Mouse (Mus musculus): ENCODE measurements around the gene Ube2z.

Gene Ube2z

DNA sequence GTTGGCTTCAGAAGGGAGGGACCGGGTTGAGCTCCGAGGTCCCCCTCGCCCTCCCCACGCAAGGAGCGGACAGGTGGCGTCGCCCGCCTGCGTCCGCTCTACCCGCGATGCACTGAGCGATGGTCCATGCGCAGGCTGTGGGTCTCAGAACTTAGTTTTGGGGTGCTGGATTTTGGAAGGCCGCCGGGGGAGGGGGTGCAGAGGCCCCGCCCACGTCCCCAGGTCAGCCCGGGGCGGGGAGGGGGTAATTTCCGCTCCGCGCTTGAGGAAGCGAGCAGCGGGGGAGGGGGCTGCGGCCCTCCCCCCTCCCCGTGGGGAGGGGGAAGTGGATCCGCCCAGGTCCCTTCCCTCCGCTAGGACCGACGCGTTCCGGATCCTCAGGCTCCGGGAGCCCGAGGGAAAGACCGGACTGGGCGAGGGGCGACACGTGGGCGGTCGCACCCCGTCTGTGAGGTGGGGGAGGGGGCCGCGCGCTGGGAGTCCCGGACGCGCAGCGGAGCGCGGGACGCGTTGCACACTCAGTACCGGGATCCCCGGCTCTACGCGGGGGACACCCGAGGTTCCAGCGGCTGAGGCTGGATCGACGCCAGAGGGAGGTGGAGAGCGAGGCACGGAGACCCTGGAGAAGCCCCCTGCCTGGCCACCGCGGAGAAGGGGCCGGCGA, 58.2 kb downstream of the Ube2z start:
- DNase-seq (ENCODE audit: low spot score) = no peak

DNA sequence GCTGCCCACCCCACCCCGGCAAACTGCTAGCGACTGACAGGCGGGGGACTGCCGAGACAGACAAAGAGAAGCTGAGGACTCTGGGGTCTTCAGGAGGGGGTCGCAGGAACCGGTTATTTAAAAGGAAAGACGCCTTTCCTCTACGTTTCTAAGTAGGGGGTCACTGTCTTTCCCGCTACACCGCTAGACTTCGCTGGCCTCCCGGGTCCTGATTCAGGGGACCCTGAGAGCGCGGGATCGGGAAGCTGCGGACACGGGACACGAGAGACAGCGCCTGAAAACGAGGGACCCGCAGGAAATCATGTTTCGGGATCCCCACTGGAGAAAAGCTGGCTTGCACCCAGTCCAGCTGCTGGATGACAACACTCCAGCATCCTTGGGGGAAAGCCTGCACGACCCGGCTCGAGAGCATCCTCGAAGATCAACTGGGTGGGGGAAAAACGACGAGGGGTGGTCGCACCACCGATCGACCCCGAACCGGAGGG, 58.8 kb downstream of the Ube2z start:
- DNase-seq (ENCODE audit: low spot score) = no peak

DNA sequence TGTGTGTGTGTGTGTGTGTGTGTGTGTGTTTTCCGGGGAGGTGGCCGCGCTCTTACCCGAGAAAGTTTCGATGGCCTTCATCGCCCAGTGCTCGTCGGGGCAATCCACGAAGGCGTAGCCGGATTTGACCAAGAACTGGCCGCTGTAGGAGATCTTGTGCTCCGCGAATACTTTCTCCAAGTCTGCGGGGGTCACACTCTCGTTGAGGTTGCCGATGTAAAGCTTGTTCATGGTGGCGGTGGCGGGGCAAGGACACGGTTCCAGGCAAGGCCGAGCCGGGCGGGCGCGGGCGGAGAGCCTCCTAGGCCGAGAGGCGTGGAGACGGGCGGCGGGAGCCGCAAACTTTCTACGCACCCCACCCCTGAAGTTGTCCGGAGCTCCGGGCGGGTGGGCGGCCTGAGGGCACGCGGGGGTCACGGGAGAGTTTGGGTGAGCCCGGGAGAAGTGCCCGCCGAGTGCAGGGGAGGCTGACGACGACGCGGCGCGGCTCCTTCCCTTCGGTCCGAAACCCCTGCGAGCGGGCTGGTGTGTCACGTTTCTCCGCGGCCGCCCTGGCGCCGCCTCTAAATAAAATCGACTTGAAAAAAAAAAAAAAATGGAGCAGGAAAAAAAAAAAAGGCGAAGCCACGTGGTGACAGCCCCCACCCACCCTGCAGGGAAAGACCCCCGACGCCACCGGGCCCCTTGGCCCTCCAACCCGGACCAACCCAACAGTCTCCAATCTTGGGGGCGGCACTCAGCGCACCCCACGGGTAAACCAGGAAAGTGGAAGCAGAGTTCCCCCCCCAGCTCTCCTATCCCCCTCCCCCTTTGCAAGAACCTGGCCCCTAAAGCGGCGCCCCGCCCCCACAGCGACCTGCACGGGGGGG, 59.6 kb downstream of the Ube2z start, which contains the start of gene Igf2bp1:
Gene Igf2bp1, minus strand, starts transcription at position 538 of the 869 bp plus-strand sequence.
- DNase-seq (ENCODE audit: low spot score) = no peak

DNA sequence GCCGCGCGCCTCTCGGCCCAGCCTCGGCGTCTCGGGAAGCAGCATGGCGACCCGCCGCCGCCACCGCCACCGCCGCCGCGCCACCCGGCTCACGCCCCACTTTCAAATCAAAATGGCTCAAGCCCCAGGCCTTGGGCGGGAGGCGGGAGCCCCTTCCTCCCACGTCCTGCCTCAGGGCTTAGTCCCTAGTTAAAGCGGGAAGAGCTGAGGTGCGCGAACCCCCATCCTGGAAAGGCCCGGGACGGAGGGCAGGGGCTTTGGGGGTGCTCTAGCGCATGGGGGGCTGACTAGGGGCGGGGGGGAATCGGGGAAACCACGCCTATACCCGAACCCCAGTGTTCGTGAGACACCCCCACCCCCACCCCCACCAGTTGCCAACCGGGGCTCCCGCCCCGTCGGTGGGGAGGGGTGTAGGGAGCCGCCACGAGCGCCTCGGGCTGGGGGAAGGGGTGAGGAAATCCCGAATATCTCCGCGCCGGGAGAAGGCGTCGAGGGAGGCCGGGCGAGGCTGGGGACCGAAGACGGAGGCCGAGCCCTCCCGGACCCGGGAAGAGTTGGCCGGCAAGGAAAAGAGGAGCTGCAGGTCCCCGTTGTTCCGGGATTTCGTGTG, 60.3 kb downstream of the Ube2z start:
- no peak for DNase-seq (ENCODE audit: low spot score)

DNA sequence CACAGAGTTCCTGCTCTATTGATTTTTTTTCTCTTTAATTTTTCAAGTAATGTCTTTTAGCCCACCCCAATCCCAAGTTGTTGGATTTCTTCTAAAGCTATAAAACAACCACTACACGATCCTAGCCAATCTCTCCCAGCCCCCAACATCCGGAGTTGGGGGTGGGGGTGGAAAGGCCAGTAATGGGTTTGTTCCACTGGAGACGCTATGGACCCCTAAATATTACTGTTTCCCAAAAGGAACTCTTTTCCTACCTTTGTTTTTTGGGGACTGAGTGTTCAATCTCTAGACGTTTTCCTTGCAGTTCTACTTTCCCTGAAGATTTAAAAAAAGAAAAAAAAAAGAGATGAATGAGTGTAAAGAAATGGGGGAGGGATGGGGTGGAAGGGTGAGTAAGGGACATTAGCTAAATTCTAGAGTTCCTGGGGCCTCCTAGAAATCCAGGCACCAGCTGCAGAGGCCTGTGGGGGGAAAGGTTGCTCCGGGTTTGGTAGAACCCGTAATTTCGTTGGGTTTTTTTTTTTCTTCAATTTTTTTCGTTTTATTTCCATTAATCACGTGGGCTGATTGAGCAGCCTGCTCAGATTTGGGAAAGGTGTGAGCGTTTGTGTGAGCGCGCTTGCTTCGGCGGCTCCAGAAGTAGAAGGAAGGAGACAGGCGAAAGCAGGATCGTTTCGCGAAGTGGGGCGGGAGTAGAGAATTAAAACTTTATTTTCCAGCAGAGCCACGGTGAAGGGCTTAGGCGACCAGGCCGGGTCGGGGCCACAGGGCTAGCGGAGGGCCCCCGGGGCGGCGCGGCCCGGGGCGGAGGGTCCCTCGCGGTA, 61.0 kb downstream of the Ube2z start:
- no peak for DNase-seq (ENCODE audit: low spot score)

DNA sequence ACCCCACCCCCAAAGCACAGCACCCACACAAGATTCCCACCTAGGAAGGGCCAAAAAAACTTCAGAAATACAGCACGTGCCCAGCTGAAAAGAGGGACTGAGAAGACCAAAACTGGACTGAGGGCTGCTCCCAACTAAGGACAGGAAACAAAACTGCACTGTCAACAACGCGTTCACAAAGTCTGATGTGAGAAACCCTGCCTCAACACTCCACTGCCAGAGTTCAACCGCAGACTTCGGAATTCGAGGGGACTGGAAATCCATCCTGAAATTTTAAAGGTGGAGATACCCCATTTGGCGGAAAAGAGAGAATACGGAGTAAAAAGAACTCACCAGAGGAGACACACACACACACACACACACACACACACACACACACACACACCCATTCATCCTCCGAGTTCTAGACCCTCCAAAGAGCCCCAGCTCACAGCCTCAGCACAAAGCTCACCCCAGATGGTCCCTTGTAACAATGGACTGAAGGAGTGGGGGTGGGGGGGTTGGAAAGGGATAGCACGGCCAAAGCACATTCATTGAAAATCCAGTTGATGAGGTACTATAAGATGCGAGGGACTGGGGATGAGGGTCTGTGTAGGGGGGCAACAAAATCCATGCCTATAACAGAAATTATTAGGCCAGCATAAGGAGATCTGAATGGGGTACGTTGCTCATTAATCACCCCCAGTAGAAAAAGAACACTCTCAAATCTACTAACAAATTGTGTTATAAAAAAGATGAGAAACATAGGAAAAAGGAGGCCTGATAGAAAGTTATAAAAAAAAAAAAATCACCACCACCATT, 61.9 kb downstream of the Ube2z start:
- no peak for DNase-seq (ENCODE audit: low spot score)

Data from layer of hippocampus, adult 11-12 months (tissue).